Mouse (Mus musculus) MN1 (cell line): ENCODE measurements around the gene Yipf4.
A peak's percentile ranks its signal among the peaks of the same experiment; 100 is the strongest.
"Not testable (repeated sequence)": the region's sequence is repeated elsewhere in the genome, so short reads cannot be mapped to it uniquely, and the experiment has no call there.

Experiments used
- DNase-seq: peaks from one replicate; pipeline ENCODE4 v3.0.0-alpha.2; 2016; ENCODE audit warnings: low spot score

Gene Yipf4

GRCm38 (mm10) chr17:74489024-74489900 is at the start of gene Yipf4:
Yipf4 (plus strand) TSS chr17:74489493.
- peak; percentile 99 for DNase-seq

DNA sequence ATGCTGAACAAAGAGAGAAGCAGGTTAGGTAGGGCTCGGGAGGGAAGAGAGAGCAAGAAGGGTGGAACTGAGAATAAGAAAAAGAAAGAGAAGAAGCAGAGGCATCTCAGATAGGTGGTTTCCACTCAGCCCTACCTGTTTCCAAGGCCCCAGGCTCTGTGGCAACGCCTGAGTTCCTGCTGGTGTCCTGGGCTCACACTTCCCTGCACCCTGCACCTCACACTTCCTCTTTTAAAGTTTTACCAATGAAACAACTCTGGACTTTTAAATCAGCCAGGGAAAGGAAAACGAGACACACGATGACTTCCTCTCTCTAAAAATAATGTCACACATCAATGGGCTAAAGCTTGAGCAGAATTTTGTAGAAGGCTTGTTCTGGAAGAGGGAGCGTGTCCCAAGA is 48.8 kb upstream of the Yipf4 start:
- DNase-seq, result no peak

GRCm38 (mm10) chr17:74449776-74450175 is 39.5 kb upstream of the Yipf4 start:
- no peak for DNase-seq

GRCm38 (mm10) chr17:74453928-74454327 is 35.4 kb upstream of the Yipf4 start:
- DNase-seq, result no peak

- DNase-seq, result no peak
These were observed 34.6 kb upstream of the Yipf4 start for GRCm38 (mm10) chr17:74454660-74455059.

DNA sequence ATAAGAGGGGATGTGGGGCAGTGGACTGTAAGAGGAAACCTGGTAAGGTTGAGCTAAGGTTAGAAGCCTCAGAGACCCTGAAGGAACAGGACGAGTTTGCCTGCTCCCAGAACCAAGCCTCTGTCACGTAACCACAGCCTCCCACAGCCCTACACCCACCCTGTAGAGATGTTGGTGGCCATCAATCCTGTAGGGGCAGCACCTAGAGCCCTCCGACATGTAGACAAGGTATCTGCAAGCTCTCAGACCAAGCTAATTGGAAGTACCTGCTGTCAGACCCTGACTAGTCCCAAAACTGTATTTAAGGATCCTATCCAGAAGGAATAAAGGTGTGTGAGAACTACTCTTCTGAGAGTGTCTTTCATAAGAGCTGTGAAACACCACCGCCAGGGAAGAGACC is 33.9 kb upstream of the Yipf4 start:
- no peak for DNase-seq

GRCm38 (mm10) chr17:74456825-74457224 is 32.5 kb upstream of the Yipf4 start:
- no peak for DNase-seq

DNA sequence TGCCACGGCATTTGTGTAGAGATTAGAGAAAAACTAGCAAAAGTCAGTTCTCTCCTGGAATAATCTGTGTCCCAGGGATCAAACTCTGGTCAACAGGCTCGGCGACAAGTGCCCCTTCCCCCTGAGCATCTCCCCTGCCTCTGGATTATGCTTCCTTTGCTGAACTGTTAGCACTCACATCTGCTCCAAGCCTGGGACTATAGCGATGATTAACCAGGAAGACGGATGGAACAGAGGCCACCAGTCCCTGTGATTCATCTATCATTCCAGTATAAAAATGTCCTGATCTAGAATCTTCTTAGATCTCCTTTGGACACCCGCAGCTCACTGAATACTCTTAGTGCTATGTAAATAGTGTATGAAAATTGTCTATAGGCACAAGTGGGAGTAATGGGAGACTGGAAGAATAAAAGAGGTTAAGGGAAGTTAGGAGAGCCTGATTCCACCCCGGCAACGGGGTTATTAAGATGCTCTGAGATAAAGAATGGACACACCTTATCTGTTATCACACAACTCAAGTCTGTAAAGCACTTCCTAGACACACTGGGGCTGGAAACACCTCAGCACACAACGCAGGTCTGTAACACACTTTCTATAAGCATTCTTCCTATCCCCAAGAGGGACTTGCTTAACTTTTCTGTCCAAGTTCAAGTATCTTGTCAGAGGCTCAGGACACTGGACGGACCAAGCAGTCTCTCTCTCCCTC is 31.2 kb upstream of the Yipf4 start:
- DNase-seq, result no peak

- no peak for DNase-seq
These were observed 30.4 kb upstream of the Yipf4 start, which contains the start of gene Nlrc4 for GRCm38 (mm10) chr17:74458711-74459408. Nlrc4 (minus strand) TSS chr17:74459142.

DNA sequence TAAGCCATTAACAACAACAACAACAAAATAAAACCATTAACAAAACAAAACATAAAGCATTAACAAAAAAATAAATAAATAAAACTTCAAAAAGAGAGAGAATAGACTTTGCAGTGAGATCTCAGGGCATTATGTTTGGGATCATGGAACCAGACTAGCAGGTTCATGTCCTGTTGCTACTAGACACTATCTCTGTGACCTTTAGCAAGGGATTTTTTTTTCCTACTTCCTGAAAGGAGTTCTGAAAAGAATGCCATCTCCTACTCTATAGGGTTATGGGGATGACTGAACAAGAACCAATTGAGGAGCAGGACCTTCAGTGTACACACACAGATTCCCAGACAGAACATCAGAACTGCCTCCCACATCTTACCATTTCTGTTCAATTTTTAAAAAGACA is 25.8 kb upstream of the Yipf4 start:
- DNase-seq, result no peak

DNA sequence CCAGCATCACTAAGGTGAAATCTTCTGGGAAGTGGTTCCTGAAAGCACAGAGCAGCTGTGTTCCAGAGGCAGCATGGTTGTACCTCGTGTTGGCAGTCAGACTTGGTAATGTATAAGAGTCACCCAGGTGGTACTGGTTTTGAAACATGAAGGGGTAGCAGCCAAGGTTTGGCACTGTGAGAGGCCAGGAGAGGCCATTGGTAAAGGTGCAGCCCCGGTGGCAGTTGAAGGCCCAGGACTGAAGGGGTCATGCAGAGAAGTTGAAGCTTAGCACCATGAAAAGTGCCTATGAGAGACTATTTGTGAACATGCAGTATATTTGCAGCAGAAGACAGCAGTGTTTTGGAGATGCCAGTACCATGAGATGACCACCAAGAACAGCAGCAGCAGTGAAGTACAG is 21.3 kb upstream of the Yipf4 start:
- not testable (repeated sequence) for DNase-seq

GRCm38 (mm10) chr17:74470133-74470532 is 19.2 kb upstream of the Yipf4 start:
- not testable (repeated sequence) for DNase-seq

- DNase-seq, result no peak
These were observed 8.8 kb upstream of the Yipf4 start for GRCm38 (mm10) chr17:74480361-74481069.

GRCm38 (mm10) chr17:74489901-74490220 is 568 bp downstream of the Yipf4 start:
- no peak for DNase-seq

DNA sequence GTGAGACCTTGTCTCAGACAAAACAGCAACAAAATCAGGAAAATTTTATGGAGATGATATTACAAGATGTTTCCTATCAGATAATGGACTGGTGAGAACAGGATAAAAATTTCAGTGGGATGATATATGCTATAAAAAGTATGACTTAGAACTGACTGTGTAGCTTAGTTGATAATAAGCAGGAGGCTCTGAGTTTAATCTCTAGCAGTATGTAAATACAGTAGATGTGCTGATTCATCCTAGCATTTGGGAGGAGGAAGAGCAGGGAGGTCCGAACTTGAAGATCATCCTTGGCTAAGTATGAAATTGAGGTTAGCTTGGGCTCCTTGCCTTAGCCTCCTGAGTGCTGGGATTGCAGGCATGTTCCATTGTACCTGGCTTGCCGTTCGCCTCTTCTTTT is 2.3 kb downstream of the Yipf4 start:
- DNase-seq, result peak; percentile 31

DNA sequence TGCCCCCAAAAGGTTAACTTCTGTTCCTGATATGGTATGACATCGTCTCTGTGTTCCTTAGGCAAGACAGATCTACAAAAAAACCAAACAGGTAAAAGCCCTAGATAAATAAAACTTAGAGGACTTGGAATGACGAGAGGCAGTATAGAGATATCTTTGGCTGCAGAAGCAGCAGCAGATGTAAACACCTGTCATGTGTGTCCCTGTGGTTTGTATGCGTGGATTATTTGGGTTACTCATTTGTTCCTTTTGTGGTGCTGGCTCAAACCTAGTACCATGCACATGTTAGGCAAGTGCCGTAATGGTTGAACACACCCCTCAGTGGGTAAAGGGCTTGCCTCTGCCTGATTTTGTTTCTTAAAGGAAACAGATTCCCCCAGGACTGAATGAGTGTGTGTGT is 10.9 kb downstream of the Yipf4 start:
- DNase-seq, result no peak

DNA sequence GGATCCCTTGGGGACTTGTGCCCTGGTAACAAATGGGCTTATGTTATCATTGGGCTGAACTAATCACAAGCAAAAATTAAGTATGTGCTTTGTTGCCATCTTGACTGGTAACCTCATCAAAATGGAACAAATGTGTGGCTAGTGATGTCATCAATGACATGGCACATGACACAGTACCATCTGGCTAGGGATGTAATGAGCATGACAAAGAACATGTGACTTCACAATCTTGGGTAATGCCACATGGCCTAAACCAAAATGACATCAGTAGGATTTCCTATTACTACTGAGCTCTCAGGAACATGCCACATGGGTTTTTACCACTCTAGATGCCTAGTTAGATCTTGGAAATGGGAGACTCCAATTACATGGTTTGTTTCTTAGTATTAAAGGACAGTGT is 11.8 kb downstream of the Yipf4 start:
- peak; percentile 58 for DNase-seq

- no peak for DNase-seq
These were observed 18.6 kb downstream of the Yipf4 start for GRCm38 (mm10) chr17:74507934-74508333.

DNA sequence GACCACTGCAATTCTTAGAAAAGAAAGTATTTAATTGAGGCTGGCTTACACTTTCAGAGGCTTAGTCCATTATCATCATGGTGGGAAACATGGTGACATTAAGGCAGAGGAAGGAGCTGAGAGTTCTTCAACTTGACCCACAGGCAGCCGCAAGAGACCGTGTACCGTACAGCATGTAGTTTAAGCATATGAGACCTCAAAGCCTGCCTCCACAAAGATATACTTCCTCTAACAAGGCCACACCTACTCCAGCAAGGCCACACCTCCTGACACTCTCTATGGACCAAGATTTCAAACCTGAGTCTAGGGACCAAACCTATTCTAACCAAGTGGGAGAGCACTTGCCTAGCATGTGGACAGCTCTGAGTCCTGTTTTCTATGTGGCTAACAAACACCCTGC is 19.3 kb downstream of the Yipf4 start:
- DNase-seq, result no peak

DNA sequence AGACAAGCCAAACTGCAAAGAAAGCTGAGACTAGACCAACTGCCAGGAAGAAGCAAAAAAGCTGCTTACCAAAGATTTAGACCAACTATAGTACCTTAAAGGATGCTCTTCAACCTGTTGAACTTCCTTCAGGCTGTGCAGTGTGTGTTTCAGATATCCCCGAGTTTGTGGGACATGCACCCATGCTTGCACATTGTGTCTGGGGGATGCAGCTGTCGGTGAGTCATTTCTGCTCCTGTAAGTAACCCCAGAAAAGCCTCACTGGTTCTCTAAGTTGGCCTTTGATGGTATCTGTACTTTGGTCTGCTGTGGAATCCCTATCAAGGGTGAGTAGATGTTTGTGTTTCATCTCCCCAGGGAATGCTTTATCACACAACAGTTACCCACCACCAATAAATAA is 23.0 kb downstream of the Yipf4 start:
- DNase-seq, result no peak

GRCm38 (mm10) chr17:74522797-74523723 is 33.8 kb downstream of the Yipf4 start:
- DNase-seq, result no peak
